In genomic region chr1:46965996-46966916, GRCm38 (mm10) we compare ENCODE assay signal across 17 mouse cellular contexts.
DNase-seq lines count a peak whose midpoint lies in the region; ATAC-seq and TF ChIP-seq lines count a peak whose summit lies in the region.
"Had no signal": no experiment of that assay in that cellular context is flagged by ENCODE, and none has a peak within 500 bp of the region (broad histone marks: within the 10 kb centered on the region; RNA-seq: fewer than 3 reads in every experiment).

No protein-coding gene starts in this region.

- TF ChIP-seq CTCF in cortical plate, adult 2 months (IDR thresholded peaks at IDR 0.05; ENCODE audit: extremely low read depth, insufficient read depth, low read length), result no peak
- TF ChIP-seq CTCF in forebrain, postnatal 0 days (IDR thresholded peaks at IDR 0.05; ENCODE audit: low read depth), result no peak

- intact Hi-C loops in left cerebral cortex, postnatal 4 days (cut with DNase I), result no loop called here

- no peak for ATAC-seq in forebrain, postnatal 0 days
- ATAC-seq: hindbrain, embryonic 16.5 days had no signal

- no peak overlapping the region for H3K4me3 ChIP-seq in cortical plate, adult 2 months (ENCODE audit: insufficient read depth, low read length)
- H3K4me3 ChIP-seq in forebrain, postnatal 0 days (ENCODE audit: low read depth, low read length), result no peak overlapping the region
- H3K4me3 ChIP-seq: embryonic facial prominence, embryonic 12.5 days; gastrocnemius, adult 2 months; limb, embryonic 13.5 days had no signal

- no peak overlapping the region for H3K9ac ChIP-seq in forebrain, postnatal 0 days
- H3K9ac ChIP-seq: embryonic facial prominence, embryonic 12.5 days; limb, embryonic 13.5 days had no signal

- H3K36me3 ChIP-seq in forebrain, postnatal 0 days (ENCODE audit: insufficient read depth), result no peaks in the 10 kb centered on the region
- H3K36me3 ChIP-seq: embryonic facial prominence, embryonic 12.5 days; limb, embryonic 13.5 days had no signal

- H3K4me2 ChIP-seq in forebrain, postnatal 0 days (ENCODE audit: low read depth), result no peak overlapping the region
- H3K4me2 ChIP-seq: embryonic facial prominence, embryonic 12.5 days; limb, embryonic 13.5 days had no signal

- no peaks in the 10 kb centered on the region for H3K27me3 ChIP-seq in forebrain, postnatal 0 days (ENCODE audit: insufficient read depth, low read length)
- H3K27me3 ChIP-seq: CH12.LX; embryonic facial prominence, embryonic 12.5 days; limb, embryonic 13.5 days had no signal

- H3K9me3 ChIP-seq in forebrain, postnatal 0 days (ENCODE audit: low read length), result no peaks in the 10 kb centered on the region
- H3K9me3 ChIP-seq: embryonic facial prominence, embryonic 12.5 days; limb, embryonic 13.5 days had no signal

- peaks cover 8% of the 10 kb centered on the region; the same call in 1 of the 2 replicates for H3K4me1 ChIP-seq in cortical plate, adult 2 months (ENCODE audit: control insufficient read depth, insufficient read depth, low read length)
- no peaks in the 10 kb centered on the region for H3K4me1 ChIP-seq in forebrain, postnatal 0 days (ENCODE audit: insufficient read depth)
- H3K4me1 ChIP-seq: embryonic facial prominence, embryonic 12.5 days; limb, embryonic 13.5 days had no signal

- no peak for TF ChIP-seq POLR2A in cortical plate, adult 2 months (IDR thresholded peaks at IDR 0.05; ENCODE audit: extremely low read depth, insufficient read depth, low read length)

- DNase-seq in left cerebral cortex, adult 11 months (ENCODE audit: low spot score), result peak; percentile 46
- no peak for DNase-seq in left cerebral cortex, postnatal 4 days
- DNase-seq in brain, adult 2 months (ENCODE audit: low read depth, low spot score), result peak; percentile 59
- DNase-seq in naive thymus-derived CD4-positive, alpha-beta T cell, adult 2 months (ENCODE audit: low read depth), result peak; percentile 34
- DNase-seq in adrenal gland, adult 18-20 months (ENCODE audit: low spot score in 2 of 2), result no peak
- DNase-seq in forebrain, postnatal 0 days, result no peak
- DNase-seq: cerebellum, adult 8-10 months; gastrocnemius, adult 2 months; heart, postnatal 10 days; kidney, adult 18-20 months; kidney, postnatal 4 days had no signal

- peak overlapping the region; percentile 99 for H3K27ac ChIP-seq in cortical plate, adult 2 months (ENCODE audit: insufficient read depth, low read length)
- no peak overlapping the region for H3K27ac ChIP-seq in forebrain, postnatal 0 days (ENCODE audit: low read depth, low read length)
- H3K27ac ChIP-seq: embryonic facial prominence, embryonic 12.5 days; gastrocnemius, adult 2 months; limb, embryonic 13.5 days; macrophage had no signal

- 58% methylated on average over 5 of the region's 5 CpGs for WGBS in forebrain, postnatal 0 days

Comparison
In these comparisons a context has a peak if more than half of its experiments do, and no peak if none do; other contexts are left out.
1. DNase-seq: peak in left cerebral cortex, adult 11 months (single experiment), brain, adult 2 months (single experiment) and naive thymus-derived CD4-positive, alpha-beta T cell, adult 2 months (single experiment); none in left cerebral cortex, postnatal 4 days (single experiment), adrenal gland, adult 18-20 months (0 of 2) and forebrain, postnatal 0 days (single experiment).